Mouse (Mus musculus): Measurements from ENCODE around the gene Polr2f. TPM values are rescaled to one million over a fixed set of nuclear protein-coding genes. Genes with fewer than 3 reads are reported as not detected.
A peak's percentile ranks its signal among the peaks of the same experiment; 100 is the strongest.

Gene Polr2f
- total RNA-seq, 2 experiments from 2014 or later: 62.4 to 74.9 TPM

DNA sequence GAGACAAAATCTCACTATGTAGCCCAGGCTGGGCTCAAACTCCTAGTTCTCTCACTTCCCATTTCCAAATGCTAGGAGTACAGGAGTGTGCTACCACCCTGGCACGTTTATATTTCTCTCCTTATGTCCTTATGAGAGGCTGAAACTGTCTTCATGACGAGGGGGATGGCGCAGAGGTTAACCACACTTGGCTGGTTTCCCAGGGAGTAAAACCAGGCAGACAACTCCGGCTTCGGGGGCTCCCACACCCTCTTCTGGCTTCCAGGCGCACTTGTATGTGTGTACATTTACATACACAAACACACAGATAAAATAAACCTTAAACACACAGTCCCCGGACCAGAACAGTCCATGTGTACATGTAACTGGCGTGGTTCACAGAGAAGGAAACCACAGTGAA, 3.2 kb downstream of the Polr2f start:
- intact Hi-C loops (cut with DNase I; ENCODE audit: low total_unique reads): no loop called here
- no peak for DNase-seq

- DNase-seq: no peak
- intact Hi-C loops (cut with DNase I; ENCODE audit: low total_unique reads): loop anchor here (5.0 kb wide), 1 partner anchor 53 kb away; no protein-coding TSS in a partner anchor
These were observed 4.7 kb downstream of the Polr2f start for GRCm38 (mm10) chr15:79145522-79145921.

DNA sequence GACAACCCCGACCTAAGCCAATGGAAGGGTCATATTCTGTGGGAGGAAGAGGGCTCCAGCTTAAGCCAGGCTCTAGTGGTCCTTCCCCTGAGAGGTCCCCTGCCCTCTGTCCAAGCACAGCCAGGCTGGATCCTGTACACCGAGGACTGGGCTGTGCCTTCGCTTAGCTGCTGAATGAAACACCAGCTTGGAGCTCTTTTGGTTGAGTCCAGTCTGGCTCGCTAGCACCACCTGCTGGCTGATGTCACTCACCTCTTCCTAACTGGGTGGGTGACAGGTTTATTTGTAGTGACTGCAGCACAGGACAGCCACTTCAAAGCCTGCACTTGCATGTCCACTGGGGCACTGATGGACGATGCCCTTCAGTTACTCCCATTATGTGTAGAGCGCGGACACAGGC, 7.7 kb downstream of the Polr2f start:
- peak; percentile 87 for DNase-seq
- intact Hi-C loops (cut with DNase I; ENCODE audit: low total_unique reads): loop anchor here (5.0 kb wide), 1 partner anchor 56 kb away; no protein-coding TSS in a partner anchor

- intact Hi-C loops (cut with DNase I; ENCODE audit: low total_unique reads): no loop called here
- DNase-seq: no peak
These were observed 11.1 kb downstream of the Polr2f start for GRCm38 (mm10) chr15:79151881-79152280.

DNA sequence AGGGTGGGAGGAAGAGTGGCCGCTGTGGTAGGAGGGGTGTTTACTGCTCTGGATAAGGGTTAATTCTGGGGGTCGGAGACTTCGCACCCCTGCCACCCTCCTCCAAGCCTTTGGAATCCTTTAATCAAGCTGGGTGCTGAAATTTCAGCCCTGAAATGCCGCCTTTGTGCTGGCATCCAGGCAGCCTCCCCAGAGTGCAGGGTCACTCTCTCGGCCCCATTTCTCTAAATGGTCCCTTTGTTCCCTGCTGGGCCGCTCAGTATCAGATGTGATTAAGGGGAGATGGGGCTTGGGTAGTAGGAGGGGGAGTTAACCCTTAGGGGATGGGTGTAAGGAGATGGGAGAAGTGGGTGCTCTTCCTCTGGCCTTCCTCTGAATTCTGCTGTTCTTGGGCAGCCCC, 11.9 kb downstream of the Polr2f start:
- intact Hi-C loops (cut with DNase I; ENCODE audit: low total_unique reads): no loop called here

GRCm38 (mm10) chr15:79155572-79155971, 14.8 kb downstream of the Polr2f start:
- intact Hi-C loops (cut with DNase I; ENCODE audit: low total_unique reads): no loop called here
- DNase-seq: no peak

More for the DNA sequence above, 11.9 kb downstream of the Polr2f start:
- DNase-seq: no peak

GRCm38 (mm10) chr15:79162301-79162700, 21.5 kb downstream of the Polr2f start:
- intact Hi-C loops (cut with DNase I; ENCODE audit: low total_unique reads): no loop called here

DNA sequence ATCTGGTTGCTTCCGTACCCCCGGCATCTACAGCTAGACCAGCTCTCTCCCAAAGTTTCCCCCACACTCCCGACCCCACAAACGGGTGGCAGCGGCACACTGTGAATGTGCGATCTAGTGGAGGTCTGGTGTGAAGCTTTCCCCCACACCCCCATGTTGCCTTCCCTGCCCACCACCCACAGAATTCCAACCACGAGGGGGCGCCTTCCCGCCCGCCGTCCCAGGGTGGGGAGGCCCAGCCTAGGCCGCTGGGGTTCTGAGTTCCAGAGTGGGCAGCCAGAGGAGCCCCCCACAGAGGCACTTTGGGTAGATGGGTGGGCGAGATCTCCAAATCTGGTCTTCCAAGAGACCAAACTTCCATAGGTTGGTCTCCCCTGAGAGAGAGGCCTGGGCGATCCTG, 22.0 kb downstream of the Polr2f start:
- intact Hi-C loops (cut with DNase I; ENCODE audit: low total_unique reads): no loop called here
- no peak for DNase-seq

More at GRCm38 (mm10) chr15:79162301-79162700, 21.5 kb downstream of the Polr2f start:
- no peak for DNase-seq

DNA sequence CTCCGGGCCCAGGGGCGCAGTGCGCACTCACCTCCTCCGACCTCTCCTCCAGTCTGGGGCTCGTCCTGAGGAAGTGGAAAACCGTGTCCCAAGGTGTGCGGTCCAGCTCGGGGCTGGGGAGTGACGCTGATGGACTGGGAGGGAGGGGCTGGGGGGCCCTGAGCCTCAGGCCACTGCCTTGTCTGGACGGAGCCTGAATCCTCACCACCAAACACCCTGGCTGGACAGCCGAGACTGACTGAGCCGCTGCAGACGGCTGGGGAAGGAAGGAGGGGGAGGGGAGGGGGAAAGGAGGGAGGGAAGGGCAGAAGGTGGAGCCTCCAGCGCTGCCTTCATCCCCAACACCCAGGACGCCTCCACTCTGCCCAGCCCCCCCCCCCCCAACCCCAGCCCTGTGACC, 23.4 kb downstream of the Polr2f start:
- intact Hi-C loops (cut with DNase I; ENCODE audit: low total_unique reads): no loop called here
- DNase-seq: no peak

GRCm38 (mm10) chr15:79165140-79165539, 24.3 kb downstream of the Polr2f start, which contains the start of gene Sox10:
Sox10 (minus strand) TSS chr15:79165240.
- intact Hi-C loops (cut with DNase I; ENCODE audit: low total_unique reads): no loop called here
- DNase-seq: no peak

DNA sequence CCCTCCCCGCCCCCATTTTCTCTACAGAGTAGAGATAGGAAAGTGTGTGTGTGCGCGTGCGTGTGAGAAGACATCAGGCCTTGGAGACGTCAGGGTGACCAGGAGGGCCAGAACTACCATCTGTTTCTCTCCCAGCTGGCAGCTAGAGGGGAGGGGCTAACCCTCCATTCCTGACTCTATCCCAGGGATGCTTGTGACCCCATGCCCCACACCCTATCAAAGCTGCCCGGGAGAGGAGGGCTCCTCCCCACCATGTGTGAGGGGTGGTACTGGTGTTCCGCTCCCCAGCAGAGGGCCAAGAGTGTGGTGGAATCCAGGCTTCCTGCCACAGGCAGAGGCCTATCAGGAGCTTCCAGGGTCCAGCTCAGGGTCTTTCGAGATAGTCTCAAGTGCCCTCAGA, 25.9 kb downstream of the Polr2f start:
- DNase-seq: no peak
- intact Hi-C loops (cut with DNase I; ENCODE audit: low total_unique reads): no loop called here

DNA sequence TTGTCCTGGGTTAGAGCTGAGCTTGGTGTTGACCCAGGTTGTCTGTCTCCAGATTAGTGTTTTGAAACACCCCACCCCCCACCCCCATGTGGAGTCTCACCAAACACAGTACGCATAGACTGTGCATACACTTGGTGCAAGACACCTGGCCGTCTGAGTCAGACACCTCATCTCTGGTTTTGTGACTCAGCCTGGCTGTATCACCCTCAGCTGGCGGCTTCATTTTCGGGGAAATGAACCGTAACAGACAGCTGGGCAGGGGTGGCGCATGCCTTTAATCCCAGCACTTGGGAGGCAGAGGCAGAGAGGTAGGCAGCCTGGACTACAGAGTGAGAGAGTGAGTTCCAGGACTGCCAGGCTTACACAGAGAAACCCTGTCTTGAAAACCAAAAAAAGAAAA, 36.1 kb downstream of the Polr2f start:
- DNase-seq: no peak
- intact Hi-C loops (cut with DNase I; ENCODE audit: low total_unique reads): no loop called here

GRCm38 (mm10) chr15:79185213-79185612, 44.4 kb downstream of the Polr2f start:
- intact Hi-C loops (cut with DNase I; ENCODE audit: low total_unique reads): no loop called here

GRCm38 (mm10) chr15:79187819-79188218, 47.0 kb downstream of the Polr2f start:
- intact Hi-C loops (cut with DNase I; ENCODE audit: low total_unique reads): no loop called here
- no peak for DNase-seq

More at GRCm38 (mm10) chr15:79185213-79185612, 44.4 kb downstream of the Polr2f start:
- no peak for DNase-seq

GRCm38 (mm10) chr15:79191426-79191825, 50.6 kb downstream of the Polr2f start:
- intact Hi-C loops (cut with DNase I; ENCODE audit: low total_unique reads): no loop called here
- DNase-seq: no peak

DNA sequence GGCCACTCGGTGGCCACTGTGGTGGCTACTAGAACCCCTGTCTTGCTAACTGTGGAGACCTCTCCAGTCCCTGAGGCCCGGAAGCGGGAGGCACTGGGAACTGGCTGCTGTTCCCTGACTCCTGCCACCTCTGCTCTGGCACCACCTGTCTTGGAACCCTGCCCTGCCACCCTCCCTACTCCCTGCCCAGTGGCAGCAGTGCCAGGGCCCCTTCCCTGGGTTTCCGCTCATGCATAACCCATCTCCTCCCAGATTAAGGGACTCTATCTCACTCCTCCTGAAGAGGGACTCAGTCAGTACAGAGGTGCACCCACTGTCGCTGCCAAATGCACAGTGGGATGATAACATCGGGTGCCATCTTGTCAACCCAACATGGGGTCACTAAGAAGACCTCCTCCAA, 51.6 kb downstream of the Polr2f start:
- no peak for DNase-seq

GRCm38 (mm10) chr15:79192885-79193845, 52.4 kb downstream of the Polr2f start:
- peak; percentile 62 for DNase-seq
- intact Hi-C loops (cut with DNase I; ENCODE audit: low total_unique reads): no loop called here

More for the DNA sequence above, 51.6 kb downstream of the Polr2f start:
- intact Hi-C loops (cut with DNase I; ENCODE audit: low total_unique reads): no loop called here

- intact Hi-C loops (cut with DNase I; ENCODE audit: low total_unique reads): no loop called here
- DNase-seq: no peak
These were observed 53.2 kb downstream of the Polr2f start for GRCm38 (mm10) chr15:79194048-79194447.

GRCm38 (mm10) chr15:79194946-79195345, 54.1 kb downstream of the Polr2f start:
- intact Hi-C loops (cut with DNase I; ENCODE audit: low total_unique reads): no loop called here
- no peak for DNase-seq

DNA sequence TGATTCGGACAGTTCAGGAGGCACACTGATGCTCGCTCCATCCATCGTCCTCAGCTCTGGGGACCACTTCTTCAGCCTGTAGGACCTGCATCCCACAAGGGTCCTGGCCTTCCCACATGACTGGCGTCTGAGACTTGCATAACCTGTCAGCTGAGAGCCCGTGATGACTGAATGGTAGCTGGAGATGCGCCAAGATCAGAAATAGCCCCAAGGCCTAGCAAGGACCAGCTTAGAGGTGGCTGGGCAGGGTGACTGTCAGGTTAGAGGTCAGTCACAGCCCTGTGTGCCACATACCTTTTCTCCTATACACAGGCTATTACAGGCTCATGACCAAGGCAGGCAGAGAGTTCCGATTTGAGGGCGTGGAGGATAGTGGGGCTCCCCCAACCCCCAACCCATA, 54.7 kb downstream of the Polr2f start:
- DNase-seq: no peak

GRCm38 (mm10) chr15:79199390-79199976, 58.7 kb downstream of the Polr2f start:
- DNase-seq: no peak
- intact Hi-C loops (cut with DNase I; ENCODE audit: low total_unique reads): no loop called here

More for the DNA sequence above, 54.7 kb downstream of the Polr2f start:
- intact Hi-C loops (cut with DNase I; ENCODE audit: low total_unique reads): no loop called here

Data from gastrocnemius, postnatal 14 days (tissue).